Mouse (Mus musculus) heart, embryonic 13.5 days (tissue): ENCODE data around the gene Rerg. TPM values are rescaled to one million over a fixed set of nuclear protein-coding genes. Genes with fewer than 3 reads are reported as not detected.

Experiments used
- ATAC-seq: fragments of 200-750 bp; cut with Nextera tagmentation; 2 replicates; pipeline ENCODE4 v1.8.0; 2017; ENCODE audit warnings: moderate TSS enrichment; ENCODE audit not compliant: insufficient number of reproducible peaks, low FRiP score, low TSS enrichment; ENCODE audit errors: extremely low read depth
- H3K27ac ChIP-seq: fragments of 300-500 bp; sonication (generic); replicated peaks from 2 replicates; pipeline ENCODE4 v1.5.1; 2015; ENCODE audit warnings: moderate library complexity, mild to moderate bottlenecking, inconsistent platforms
- H3K27me3 ChIP-seq: fragments of 300-500 bp; sonication (generic); replicated peaks from 2 replicates; pipeline ENCODE4 v1.6.1; 2015; ENCODE audit warnings: mild to moderate bottlenecking, inconsistent platforms
- H3K36me3 ChIP-seq: fragments of 300-500 bp; sonication (generic); 2 replicates; pipeline ENCODE4 v1.6.1; 2015; ENCODE audit warnings: mild to moderate bottlenecking, inconsistent platforms
- H3K4me1 ChIP-seq: fragments of 300-500 bp; sonication (generic); 2 replicates; pipeline ENCODE4 v1.6.1; 2015; ENCODE audit warnings: inconsistent platforms
- H3K4me2 ChIP-seq: fragments of 300-500 bp; sonication (generic); 2 replicates; pipeline ENCODE4 v1.6.1; 2015; ENCODE audit warnings: inconsistent platforms, mild to moderate bottlenecking, moderate library complexity
- H3K4me3 ChIP-seq: fragments of 300-500 bp; sonication (generic); 2 replicates; pipeline ENCODE4 v1.5.1; 2015; ENCODE audit warnings: moderate library complexity, mild to moderate bottlenecking, inconsistent platforms
- H3K9ac ChIP-seq: fragments of 300-500 bp; sonication (generic); 2 replicates; pipeline ENCODE4 v1.6.1; 2015; ENCODE audit warnings: inconsistent platforms, mild to moderate bottlenecking, moderate library complexity
- H3K9me3 ChIP-seq: fragments of 300-500 bp; sonication (generic); 2 replicates; pipeline ENCODE4 v1.6.1; 2016; ENCODE audit warnings: inconsistent platforms
- WGBS: fragments of 180-500 bp; shearing (Covaris S2); methylation state at CpG from one replicate; pipeline ENCODE4 v1.1.7; 2015; ENCODE audit warnings: mixed read lengths; 5-methylcytosine and 5-hydroxymethylcytosine counted together
- polyA plus RNA-seq: library from polyadenylated mRNA; unstranded; fragments of >200 nt; fragmentation: Nextera tagmentation; extraction: Ambion mirVana; gene quantifications from 2 replicates; pipeline ENCODE4 v1.2.1, GENCODE M21; 2015

Rerg gene
- polyA plus RNA-seq, 1 experiment from 2014 or later, result 5.2 TPM

- H3K27ac ChIP-seq, result peak overlapping the region; percentile 44
- H3K4me3 ChIP-seq, result no peak overlapping the region
- 20% methylated on average over 11 of the region's 11 CpGs for WGBS
- no peak for ATAC-seq
- H3K27me3 ChIP-seq, result no peaks in the 10 kb centered on the region
- no peaks in the 10 kb centered on the region for H3K9me3 ChIP-seq
- no peaks in the 10 kb centered on the region for H3K36me3 ChIP-seq
- H3K4me1 ChIP-seq, result peaks cover 50% of the 10 kb centered on the region
- no peak overlapping the region for H3K9ac ChIP-seq
- peak overlapping the region; percentile 10; the same call in 1 of the 2 replicates for H3K4me2 ChIP-seq
These were observed 25.2 kb downstream of the Rerg start for GRCm38 (mm10) chr6:137144958-137145535.

DNA sequence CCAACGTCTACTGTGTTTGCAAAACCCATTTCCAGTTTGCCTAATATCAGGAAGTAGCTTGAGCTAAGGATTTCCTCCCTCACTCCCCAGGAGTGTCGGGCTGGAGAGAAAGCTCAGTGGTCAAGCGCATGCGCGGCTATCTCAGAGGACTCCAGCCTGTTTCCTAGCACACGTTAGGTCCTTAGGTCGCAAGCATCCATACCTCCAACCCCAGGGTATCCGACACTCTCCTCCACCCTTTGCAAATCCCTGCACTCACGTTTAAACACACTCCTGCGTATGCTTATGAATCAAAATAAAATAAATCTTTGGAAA is 25.8 kb downstream of the Rerg start:
- Histone ChIP-seq H3K27ac (peak overlapping the region; percentile 44; the same call in 1 of the 2 replicates), H3K9me3 (no peaks in the 10 kb centered on the region), H3K36me3 (no peaks in the 10 kb centered on the region), H3K9ac (no peak overlapping the region), H3K4me2 (no peak overlapping the region), H3K27me3 (no peaks in the 10 kb centered on the region), H3K4me3 (no peak overlapping the region), H3K4me1 (peaks cover 53% of the 10 kb centered on the region)
- no peak for ATAC-seq
- WGBS, result 69% methylated on average over 10 of the region's 10 CpGs

- no peak for ATAC-seq
- H3K4me1 ChIP-seq, result peaks cover 56% of the 10 kb centered on the region
These were observed 26.3 kb downstream of the Rerg start for GRCm38 (mm10) chr6:137143818-137144525.

GRCm38 (mm10) chr6:137142796-137143195 is 27.5 kb downstream of the Rerg start:
- Histone ChIP-seq H3K27ac (peak overlapping the region; percentile 70), H3K4me2 (peak overlapping the region; percentile 69), H3K36me3 (no peaks in the 10 kb centered on the region), H3K9ac (peak overlapping the region; percentile 74), H3K9me3 (no peaks in the 10 kb centered on the region), H3K27me3 (no peaks in the 10 kb centered on the region), H3K4me3 (peak overlapping the region; percentile 44), H3K4me1 (peaks cover 65% of the 10 kb centered on the region)
- no peak; the same call in 1 of the 2 replicates for ATAC-seq
- 0% methylated on average over 11 of the region's 11 CpGs for WGBS

More at GRCm38 (mm10) chr6:137143818-137144525, 26.3 kb downstream of the Rerg start:
- Histone ChIP-seq H3K36me3 (no peaks in the 10 kb centered on the region), H3K4me2 (no peak overlapping the region), H3K9me3 (no peaks in the 10 kb centered on the region), H3K4me3 (no peak overlapping the region), H3K9ac (no peak overlapping the region), H3K27ac (peak overlapping the region; percentile 44), H3K27me3 (no peaks in the 10 kb centered on the region)
- WGBS, result 68% methylated on average over 7 of the region's 7 CpGs

DNA sequence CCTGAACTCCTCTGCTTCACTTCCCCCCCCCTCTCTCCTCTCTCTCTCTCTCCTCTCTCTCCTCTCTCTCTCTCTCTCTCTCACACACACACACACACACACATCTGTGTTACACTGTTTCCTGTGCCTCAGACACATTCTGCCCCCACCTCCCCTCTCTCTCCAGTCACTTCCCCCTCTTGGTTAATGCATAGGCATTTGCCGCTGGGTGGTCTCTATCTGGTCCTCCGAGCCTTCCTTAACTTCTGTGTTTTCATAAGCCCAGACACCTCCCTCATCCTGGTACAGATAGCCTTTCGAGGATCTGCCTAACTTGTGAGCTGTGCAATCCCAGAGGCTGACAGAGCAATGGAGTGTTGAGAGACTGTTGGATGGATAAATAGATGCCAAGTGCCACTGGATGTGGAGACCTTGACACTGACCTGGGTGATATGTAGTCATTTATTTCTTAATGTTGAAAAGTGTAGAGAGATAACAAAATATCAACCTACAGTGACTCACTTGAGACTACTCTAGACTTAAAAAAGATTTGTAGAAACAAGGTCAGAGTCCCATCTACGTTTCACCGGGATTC is 29.0 kb downstream of the Rerg start:
- Histone ChIP-seq H3K9ac (0 out of 2 replicates have a peak overlapping the region, but pooled peaks have one; percentile 28), H3K27ac (no peak overlapping the region), H3K4me1 (peaks cover 70% of the 10 kb centered on the region), H3K36me3 (no peaks in the 10 kb centered on the region), H3K27me3 (no peaks in the 10 kb centered on the region), H3K4me3 (no peak overlapping the region), H3K4me2 (no peak overlapping the region; the same call in 1 of the 2 replicates), H3K9me3 (no peaks in the 10 kb centered on the region)
- no peak for ATAC-seq
- WGBS, result 30% methylated on average over 5 of the region's 5 CpGs

- no peak for ATAC-seq
- Histone ChIP-seq H3K36me3 (no peaks in the 10 kb centered on the region), H3K4me3 (no peak overlapping the region), H3K4me2 (no peak overlapping the region), H3K9ac (no peak overlapping the region), H3K27ac (no peak overlapping the region), H3K4me1 (peaks cover 64% of the 10 kb centered on the region), H3K9me3 (no peaks in the 10 kb centered on the region), H3K27me3 (no peaks in the 10 kb centered on the region)
- WGBS, result 59% methylated on average over 8 of the region's 8 CpGs
These were observed 31.5 kb downstream of the Rerg start for GRCm38 (mm10) chr6:137138822-137139221.

- no peak overlapping the region for H3K4me2 ChIP-seq
- no peak for ATAC-seq
- H3K36me3 ChIP-seq, result no peaks in the 10 kb centered on the region
- no peaks in the 10 kb centered on the region for H3K27me3 ChIP-seq
- no peak overlapping the region for H3K4me3 ChIP-seq
- 44% methylated on average over 3 of the region's 3 CpGs for WGBS
- peaks cover 61% of the 10 kb centered on the region for H3K4me1 ChIP-seq
- H3K9ac ChIP-seq, result no peak overlapping the region
- no peaks in the 10 kb centered on the region for H3K9me3 ChIP-seq
- no peak overlapping the region for H3K27ac ChIP-seq
These were observed 31.9 kb downstream of the Rerg start for GRCm38 (mm10) chr6:137138391-137138790.

GRCm38 (mm10) chr6:137136401-137136800 is 33.9 kb downstream of the Rerg start:
- Histone ChIP-seq H3K27ac (peak overlapping the region; percentile 94), H3K4me3 (peak overlapping the region; percentile 10; the same call in 1 of the 2 replicates), H3K9ac (no peak overlapping the region), H3K4me1 (peaks cover 50% of the 10 kb centered on the region), H3K4me2 (peak overlapping the region; percentile 55), H3K9me3 (no peaks in the 10 kb centered on the region), H3K27me3 (no peaks in the 10 kb centered on the region), H3K36me3 (no peaks in the 10 kb centered on the region)
- 64% methylated on average over 4 of the region's 4 CpGs for WGBS
- no peak for ATAC-seq

DNA sequence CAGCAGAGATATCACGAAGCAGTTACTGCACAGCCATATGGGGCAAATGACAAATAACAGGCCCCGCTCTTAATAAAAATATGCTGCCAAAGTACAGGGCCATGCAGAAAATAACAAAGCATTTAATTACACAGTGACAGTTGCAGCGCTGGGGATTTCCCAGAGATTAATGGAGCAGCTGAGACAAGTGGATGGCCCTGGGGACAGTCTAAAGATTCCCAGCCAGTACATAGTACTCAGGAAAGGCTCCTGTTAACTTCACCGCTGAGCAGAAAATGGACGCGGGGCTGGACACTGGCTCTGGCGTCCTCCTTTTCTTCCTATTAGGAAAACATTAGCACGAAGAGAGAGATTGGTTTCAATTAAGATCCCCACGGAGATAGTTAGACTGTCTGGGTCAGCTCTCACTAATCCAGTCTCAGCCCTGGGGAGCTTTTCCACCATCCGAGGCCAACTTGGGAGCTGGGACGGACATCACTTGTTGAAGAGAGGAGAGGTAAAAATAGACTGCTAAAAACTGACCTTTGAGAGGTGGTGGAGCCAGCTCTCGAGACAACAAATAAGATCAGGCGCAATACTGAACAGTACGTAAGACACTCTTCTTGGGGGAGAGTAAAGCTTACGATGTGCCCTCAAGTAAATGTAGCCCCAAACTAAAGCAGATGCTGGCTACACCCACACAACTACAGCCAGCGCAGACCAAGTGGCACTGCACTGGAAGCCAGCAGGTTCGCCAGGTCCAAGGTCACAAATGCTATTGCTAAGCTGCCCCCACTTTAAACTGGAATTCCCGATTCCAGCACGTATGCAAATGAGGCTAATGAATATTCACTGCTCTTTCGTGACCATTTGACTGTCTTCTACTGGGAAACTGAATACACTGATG is 34.5 kb downstream of the Rerg start:
- 34% methylated on average over 20 of the region's 20 CpGs for WGBS
- Histone ChIP-seq H3K27ac (peak overlapping the region; percentile 94), H3K4me3 (peak overlapping the region; percentile 10), H3K9ac (peak overlapping the region; percentile 61), H3K9me3 (no peaks in the 10 kb centered on the region), H3K4me1 (peaks cover 50% of the 10 kb centered on the region), H3K27me3 (no peaks in the 10 kb centered on the region), H3K36me3 (no peaks in the 10 kb centered on the region), H3K4me2 (peak overlapping the region; percentile 55)
- ATAC-seq, result no peak

DNA sequence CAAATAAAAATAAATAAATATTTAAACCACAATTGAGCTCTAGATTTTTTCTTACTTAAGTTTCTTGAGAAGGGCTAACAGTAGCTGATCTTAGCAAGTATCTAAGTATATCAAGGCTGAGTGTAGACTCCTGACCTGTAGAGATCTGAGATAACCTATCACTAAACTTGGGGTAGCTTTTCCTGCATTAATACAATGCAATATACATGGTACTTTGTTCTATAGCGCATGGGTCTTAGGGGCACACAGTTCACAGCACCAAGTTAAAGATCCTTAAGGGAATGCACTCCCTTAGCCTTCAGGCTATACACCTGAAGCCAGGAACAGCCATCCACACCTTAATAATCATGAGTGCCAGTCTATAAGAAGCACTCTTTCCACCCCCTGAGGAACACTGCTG is 38.5 kb downstream of the Rerg start:
- ATAC-seq, result no peak
- no peak overlapping the region for H3K27ac ChIP-seq
- 82% methylated on average over 1 of the region's 1 CpGs for WGBS
- H3K9ac ChIP-seq, result no peak overlapping the region
- H3K27me3 ChIP-seq, result no peaks in the 10 kb centered on the region
- no peaks in the 10 kb centered on the region for H3K36me3 ChIP-seq
- H3K4me2 ChIP-seq, result no peak overlapping the region
- H3K4me1 ChIP-seq, result peaks cover 36% of the 10 kb centered on the region
- H3K4me3 ChIP-seq, result no peak overlapping the region
- no peaks in the 10 kb centered on the region for H3K9me3 ChIP-seq

GRCm38 (mm10) chr6:137131349-137131748 is 38.9 kb downstream of the Rerg start:
- H3K36me3 ChIP-seq, result no peaks in the 10 kb centered on the region
- H3K9me3 ChIP-seq, result no peaks in the 10 kb centered on the region
- H3K27me3 ChIP-seq, result no peaks in the 10 kb centered on the region
- ATAC-seq, result no peak
- no peak overlapping the region for H3K4me3 ChIP-seq
- 28% methylated on average over 6 of the region's 6 CpGs for WGBS
- H3K9ac ChIP-seq, result no peak overlapping the region
- no peak overlapping the region for H3K4me2 ChIP-seq
- H3K27ac ChIP-seq, result no peak overlapping the region
- H3K4me1 ChIP-seq, result peaks cover 36% of the 10 kb centered on the region
